Mouse (Mus musculus) adrenal gland, adult 18-20 months (tissue): ENCODE measurements around the gene Slc35e4. TPM values are rescaled to one million over a fixed set of nuclear protein-coding genes. Genes with fewer than 3 reads are reported as not detected.

Source experiments
- DNase-seq, 2 experiments: peaks; one replicate each; pipeline ENCODE4 v3.0.0; 2021 to 2022; ENCODE audit warnings: low spot score in 2 of 2
- total RNA-seq, 2 experiments: library from RNA; stranded (reverse); gene quantifications; 1 replicate in 1 of 2; 2 replicates in 1 of 2; pipeline ENCODE4 v1.2.3; 2021

Gene Slc35e4
- total RNA-seq, 2 experiments from 2014 or later, result 4.2 to 8.5 TPM

GRCm38 (mm10) chr11:3876419-3876818, 38.0 kb downstream of the Slc35e4 start:
- DNase-seq, result no peak

DNA sequence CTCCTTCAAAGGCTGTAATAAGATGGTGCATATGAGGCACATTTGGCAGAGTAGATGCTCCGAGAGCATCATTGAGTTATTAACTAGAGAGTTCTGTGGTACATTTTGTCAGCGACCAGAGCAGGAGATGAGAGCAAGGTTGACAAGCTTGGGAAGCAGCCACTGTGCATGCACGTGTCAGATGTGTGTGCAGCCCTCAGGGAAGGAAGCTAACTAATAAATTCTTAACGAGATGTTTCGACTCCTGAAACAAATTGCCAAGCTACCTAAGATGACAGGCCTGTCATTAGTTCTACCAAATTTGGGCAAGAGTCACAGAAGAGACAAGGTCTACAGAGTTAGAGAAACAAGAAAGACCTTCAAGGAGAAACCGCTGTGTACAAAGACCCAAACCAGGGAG, 50.1 kb downstream of the Slc35e4 start:
- DNase-seq, result no peak

- DNase-seq, result peak; percentile 57 to 64
Measured at GRCm38 (mm10) chr11:3863454-3864112, 50.9 kb downstream of the Slc35e4 start, which contains the start of gene Osbp2. Gene Osbp2, minus strand, starts transcription at chr11:3863903.

DNA sequence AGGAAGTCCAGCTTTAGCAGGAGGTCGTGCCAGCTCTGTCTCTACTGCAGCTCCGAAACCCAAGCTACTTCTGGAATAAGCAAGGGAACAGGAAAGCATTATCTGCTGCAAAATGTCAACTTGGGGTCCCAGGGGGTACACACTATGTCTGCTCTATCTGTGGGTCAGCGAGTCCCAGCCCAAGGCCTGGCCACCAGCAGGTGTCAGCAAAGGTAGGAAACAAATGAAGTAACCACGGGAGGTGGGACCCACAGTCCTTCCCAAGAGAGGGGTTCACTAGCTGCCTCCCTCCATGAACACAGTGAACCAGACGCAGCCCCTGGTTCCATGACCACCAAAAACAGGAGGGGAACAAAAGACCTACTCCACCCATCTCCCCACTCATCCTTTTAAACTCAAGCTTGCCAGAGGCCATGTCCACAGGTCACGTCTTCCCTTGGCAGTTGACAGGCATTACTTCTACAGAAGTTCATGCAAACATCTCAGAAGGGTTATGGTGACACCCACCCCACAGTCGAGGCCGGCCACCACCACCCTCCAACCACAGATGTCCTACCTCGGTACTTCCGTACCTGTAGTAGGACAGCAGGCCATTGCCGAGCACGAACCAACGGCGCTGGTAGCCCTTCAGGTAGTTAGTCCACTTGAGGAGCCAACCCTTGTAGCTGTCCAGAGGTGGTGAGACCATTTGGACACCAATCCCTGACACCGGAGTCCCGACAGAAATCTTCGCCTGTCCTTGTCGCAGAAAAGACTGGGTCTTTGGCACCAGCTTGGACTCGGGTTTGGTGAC, 51.6 kb downstream of the Slc35e4 start:
- no peak for DNase-seq

GRCm38 (mm10) chr11:3860361-3860760, 54.1 kb downstream of the Slc35e4 start:
- DNase-seq, result no peak

DNA sequence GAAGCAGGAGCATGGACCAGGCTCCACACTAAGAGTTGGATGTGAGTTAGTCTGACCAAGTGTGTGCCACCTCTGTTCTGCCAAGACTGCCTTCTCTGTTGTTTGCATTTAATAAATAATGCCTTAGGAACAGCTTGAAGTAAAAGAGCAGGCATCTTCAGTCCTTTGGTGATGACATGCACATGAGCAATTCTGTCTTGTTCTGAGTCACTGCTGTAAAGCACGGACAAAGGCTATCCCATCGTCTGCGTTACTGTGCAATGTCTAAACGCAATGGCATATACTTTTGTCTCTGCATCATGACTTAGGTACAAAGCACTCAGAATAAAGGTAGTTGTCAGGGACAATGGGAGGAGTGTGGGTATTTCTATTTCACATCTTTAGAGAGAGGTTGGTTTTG, 54.7 kb downstream of the Slc35e4 start:
- DNase-seq, result no peak

- no peak for DNase-seq
Measured at GRCm38 (mm10) chr11:3857902-3858301, 56.6 kb downstream of the Slc35e4 start.

Other genes with a start within 250 kb of the Slc35e4 start
- gene Osbp2, start 50.8 kb downstream of the Slc35e4 start, total RNA-seq, result 1 to 10 TPM; 2.9 to 6.6 TPM
- under 1 TPM; 0.53 to 0.74 TPM for gene 4921536K21Rik, start 19.6 kb downstream of the Slc35e4 start, total RNA-seq
- 1 to 10 TPM; 3.5 to 5.2 TPM for gene Dusp18, start 19.4 kb downstream of the Slc35e4 start, total RNA-seq
- 100 to 1,000 TPM; 113 to 133 TPM for gene Tcn2, start 17.5 kb upstream of the Slc35e4 start, total RNA-seq
- gene Pes1, start 49.3 kb upstream of the Slc35e4 start, total RNA-seq, result 10 to 100 TPM; 52.4 to 55.6 TPM
- not detected for gene 4930556J24Rik, start 62.1 kb upstream of the Slc35e4 start, total RNA-seq
- not detected for gene Gal3st1, start 69.0 kb upstream of the Slc35e4 start, total RNA-seq
- 1 to 10 TPM; 5.6 to 6.5 TPM for gene Sec14l4, start 116.8 kb upstream of the Slc35e4 start, total RNA-seq
- not detected for gene Sec14l3, start 150.2 kb upstream of the Slc35e4 start, total RNA-seq
- 10 to 100 TPM; 23.5 to 30.9 TPM for gene Mtfp1, start 180.8 kb upstream of the Slc35e4 start, total RNA-seq
- gene Sec14l2, start 208.8 kb upstream of the Slc35e4 start, total RNA-seq, result 1 to 10 TPM; 1.5 to 1.7 TPM
- 10 to 100 TPM; 22.7 to 23.7 TPM for gene Rnf215, start 220.5 kb upstream of the Slc35e4 start, total RNA-seq
- 10 to 100 TPM; 10.8 to 12.5 TPM for gene Ccdc157, start 245.6 kb upstream of the Slc35e4 start, total RNA-seq
- 10 to 100 TPM; 50.3 to 59.9 TPM for gene Sf3a1, start 245.7 kb upstream of the Slc35e4 start, total RNA-seq